In genomic region chr2:153650014-153650687, GRCm38 (mm10) we compare ENCODE assay signal across 8 mouse cellular contexts. TPM values are rescaled to one million over a fixed set of nuclear protein-coding genes. Genes with fewer than 3 reads are reported as not detected.
DNase-seq lines count a peak whose midpoint lies in the region; ATAC-seq and TF ChIP-seq lines count a peak whose summit lies in the region.

No protein-coding gene starts in this region.

- H3K4me1 ChIP-seq in heart, embryonic 10.5 days, result peaks cover 32% of the 10 kb centered on the region
- H3K4me1 ChIP-seq in cerebellum, adult 2 months (ENCODE audit: control insufficient read depth, insufficient read depth, low read length), result peaks cover 5% of the 10 kb centered on the region; the same call in 1 of the 2 replicates
- H3K4me1 ChIP-seq in heart, embryonic 15.5 days (replicated peaks), result peaks cover 14% of the 10 kb centered on the region
- peaks cover 36% of the 10 kb centered on the region for H3K4me1 ChIP-seq in limb, embryonic 10.5 days
- H3K4me1 ChIP-seq in midbrain, embryonic 10.5 days, result peaks cover 34% of the 10 kb centered on the region

- no peak for DNase-seq in heart, embryonic 10.5 days (ENCODE audit: low spot score)
- no peak for DNase-seq in heart, postnatal 36 days
- peak; percentile 13 to 21 for DNase-seq in cerebellum, adult 2 months
- peak; percentile 67 for DNase-seq in limb, embryonic 10.5 days (ENCODE audit: low spot score)
- DNase-seq in midbrain, embryonic 10.5 days (ENCODE audit: low spot score), result no peak
- peak; percentile 35 to 54 for DNase-seq in thymus, postnatal 36 days

- peak overlapping the region; percentile 97 for H3K4me2 ChIP-seq in heart, embryonic 15.5 days

- 0 out of 2 replicates have a peak, but pooled peaks cover 5% of the 10 kb centered on the region for H3K36me3 ChIP-seq in heart, embryonic 10.5 days
- H3K36me3 ChIP-seq in heart, embryonic 15.5 days, result no peaks in the 10 kb centered on the region
- H3K36me3 ChIP-seq in limb, embryonic 10.5 days, result peaks cover 11% of the 10 kb centered on the region
- 0 out of 2 replicates have a peak, but pooled peaks cover 3% of the 10 kb centered on the region for H3K36me3 ChIP-seq in midbrain, embryonic 10.5 days

- H3K27me3 ChIP-seq in heart, embryonic 10.5 days (ENCODE audit: insufficient read depth, poor library complexity, severe bottlenecking), result peaks cover 11% of the 10 kb centered on the region; the same call in 1 of the 2 replicates
- no peaks in the 10 kb centered on the region for H3K27me3 ChIP-seq in cerebellum, adult 2 months (ENCODE audit: control insufficient read depth, insufficient read depth, low read length)
- H3K27me3 ChIP-seq in heart, embryonic 15.5 days, result 0 out of 2 replicates have a peak, but pooled peaks cover 4% of the 10 kb centered on the region
- peaks cover 10% of the 10 kb centered on the region for H3K27me3 ChIP-seq in limb, embryonic 10.5 days (ENCODE audit: low read depth, poor library complexity, severe bottlenecking)
- H3K27me3 ChIP-seq in midbrain, embryonic 10.5 days (ENCODE audit: low read depth, poor library complexity, severe bottlenecking), result peaks cover 33% of the 10 kb centered on the region

- peak overlapping the region; percentile 83 for H3K9ac ChIP-seq in heart, embryonic 15.5 days

- no peak for TF ChIP-seq POLR2A in cerebellum, adult 2 months (IDR thresholded peaks at IDR 0.05; ENCODE audit: borderline replicate concordance, insufficient read depth, low read length)

- no peak for TF ChIP-seq CTCF in cerebellum, adult 2 months (IDR thresholded peaks at IDR 0.05; ENCODE audit: borderline replicate concordance, insufficient read depth, low read depth, low read length)

- peak overlapping the region; percentile 92 for H3K4me3 ChIP-seq in heart, embryonic 10.5 days
- H3K4me3 ChIP-seq in cerebellum, adult 2 months (replicated peaks; ENCODE audit: insufficient read depth, low read depth, low read length), result peak overlapping the region; percentile 63
- peak overlapping the region; percentile 84 for H3K4me3 ChIP-seq in heart, embryonic 15.5 days
- H3K4me3 ChIP-seq in limb, embryonic 10.5 days, result peak overlapping the region; percentile 89
- peak overlapping the region; percentile 85 for H3K4me3 ChIP-seq in midbrain, embryonic 10.5 days

- no peaks in the 10 kb centered on the region for H3K9me3 ChIP-seq in heart, embryonic 10.5 days
- no peaks in the 10 kb centered on the region for H3K9me3 ChIP-seq in heart, embryonic 15.5 days (replicated peaks)
- H3K9me3 ChIP-seq in limb, embryonic 10.5 days (replicated peaks), result no peaks in the 10 kb centered on the region
- H3K9me3 ChIP-seq in midbrain, embryonic 10.5 days (replicated peaks), result no peaks in the 10 kb centered on the region

- ATAC-seq in heart, embryonic 15.5 days (replicated peaks; ENCODE audit: insufficient number of reproducible peaks, insufficient read depth, low FRiP score, low read depth), result no peak
- no peak for ATAC-seq in frontal cortex, adult (ENCODE audit: low TSS enrichment)

- intact Hi-C loops in heart, postnatal 36 days (cut with DNase I), result no loop called here

- WGBS in heart, embryonic 10.5 days, result 2% methylated on average over 28 of the region's 28 CpGs
- WGBS in cerebellum, adult 2 months, result 7% methylated on average over 28 of the region's 28 CpGs
- 6% methylated on average over 28 of the region's 28 CpGs for WGBS in heart, embryonic 15.5 days
- 1% methylated on average over 28 of the region's 28 CpGs for WGBS in limb, embryonic 10.5 days
- WGBS in midbrain, embryonic 10.5 days, result under 1% methylated on average over 28 of the region's 28 CpGs

- H3K27ac ChIP-seq in heart, embryonic 10.5 days, result peak overlapping the region; percentile 94
- no peak overlapping the region for H3K27ac ChIP-seq in cerebellum, adult 2 months (ENCODE audit: insufficient read depth, low read length)
- H3K27ac ChIP-seq in heart, embryonic 15.5 days, result no peak overlapping the region
- peak overlapping the region; percentile 94 for H3K27ac ChIP-seq in limb, embryonic 10.5 days
- peak overlapping the region; percentile 92 for H3K27ac ChIP-seq in midbrain, embryonic 10.5 days (replicated peaks)

RNA-seq across cellular contexts. Expression of gene Dnmt3b, which starts 0.9 kb away (rescaled TPM):
- 10.2 and 17.0 TPM in 2 replicates for polyA plus RNA-seq in heart, embryonic 10.5 days (2016; fragmentation: Nextera tagmentation; extraction: Ambion mirVana)
- 1 to 10 TPM; 1.1 to 1.2 TPM for total RNA-seq in heart, postnatal 36 days (2021)
- 1.6 and 2.6 TPM in 2 replicates for polyA plus RNA-seq in cerebellum, adult 2 months (2012; rRNA removed)
- 3.6 and 10.6 TPM in 2 replicates for polyA plus RNA-seq in heart, embryonic 15.5 days (2015; fragmentation: Nextera tagmentation; extraction: Ambion mirVana)
- polyA plus RNA-seq in limb, embryonic 10.5 days (2016; fragmentation: Nextera tagmentation; extraction: Ambion mirVana), result 26.1 and 26.2 TPM in 2 replicates
- 18.8 and 20.6 TPM in 2 replicates for polyA plus RNA-seq in midbrain, embryonic 10.5 days (2016; fragmentation: Nextera tagmentation; extraction: Ambion mirVana)

RNA-seq across cellular contexts. Expression of gene Commd7, which starts 17.6 kb away (rescaled TPM):
- polyA plus RNA-seq in heart, embryonic 10.5 days (2016; fragmentation: Nextera tagmentation; extraction: Ambion mirVana), result 64.8 and 68.6 TPM in 2 replicates
- total RNA-seq in heart, postnatal 36 days (2021), result 10 to 100 TPM; 11.0 to 12.2 TPM
- 30.2 and 32.5 TPM in 2 replicates for polyA plus RNA-seq in cerebellum, adult 2 months (2012; rRNA removed)
- polyA plus RNA-seq in heart, embryonic 15.5 days (2015; fragmentation: Nextera tagmentation; extraction: Ambion mirVana), result 52.4 and 57.0 TPM in 2 replicates
- 73.9 and 74.4 TPM in 2 replicates for polyA plus RNA-seq in limb, embryonic 10.5 days (2016; fragmentation: Nextera tagmentation; extraction: Ambion mirVana)
- 69.7 and 70.5 TPM in 2 replicates for polyA plus RNA-seq in midbrain, embryonic 10.5 days (2016; fragmentation: Nextera tagmentation; extraction: Ambion mirVana)

RNA-seq across cellular contexts. Expression of gene Dnmt3c, which starts 46.3 kb away (rescaled TPM):
- 0.10 and 0.12 TPM in 2 replicates for polyA plus RNA-seq in heart, embryonic 10.5 days (2016; fragmentation: Nextera tagmentation; extraction: Ambion mirVana)
- not detected for total RNA-seq in heart, postnatal 36 days (2021)
- 0.06 and 0.10 TPM in 2 replicates for polyA plus RNA-seq in cerebellum, adult 2 months (2012; rRNA removed)
- polyA plus RNA-seq in heart, embryonic 15.5 days (2015; fragmentation: Nextera tagmentation; extraction: Ambion mirVana), result not detected in 2 replicates
- not detected in 2 replicates for polyA plus RNA-seq in limb, embryonic 10.5 days (2016; fragmentation: Nextera tagmentation; extraction: Ambion mirVana)
- polyA plus RNA-seq in midbrain, embryonic 10.5 days (2016; fragmentation: Nextera tagmentation; extraction: Ambion mirVana), result 0.06 TPM in 1 of 2 replicates, not detected in the other

Comparison
In these comparisons a context has a peak if more than half of its experiments do, and no peak if none do; other contexts are left out.
1. H3K27ac ChIP-seq: peak in heart, embryonic 10.5 days (single experiment), limb, embryonic 10.5 days (single experiment) and midbrain, embryonic 10.5 days (single experiment); none in cerebellum, adult 2 months (single experiment) and heart, embryonic 15.5 days (single experiment).
2. DNase-seq: peak in cerebellum, adult 2 months (2 of 2), limb, embryonic 10.5 days (single experiment) and thymus, postnatal 36 days (2 of 2); none in heart, embryonic 10.5 days (single experiment), heart, postnatal 36 days (0 of 2) and midbrain, embryonic 10.5 days (single experiment).
3. Peak in every context shown above with its lines, with median percentiles within 50 percentile points of each other: H3K4me3 ChIP-seq.